Mouse (Mus musculus) MEL (cell line): Measurements from ENCODE around the gene Gm20388. TPM values are rescaled to one million over a fixed set of nuclear protein-coding genes. Genes with fewer than 3 reads are reported as not detected.

Source experiments
- DNase-seq: peaks from one replicate; pipeline ENCODE4 v3.0.0; 2011; ENCODE audit warnings: low read depth, low spot score
- H3K27ac ChIP-seq: 2 replicates; pipeline ENCODE4 v1.5.1; 2012; ENCODE audit warnings: low read depth, mild to moderate bottlenecking, control low read depth, low read length, moderate library complexity; ENCODE audit not compliant: control insufficient read depth
- H3K27me3 ChIP-seq, 2 experiments: fragments of 150-350 bp in 1 of 2; sonication (generic) in 1 of 2; 2 replicates each; pipeline ENCODE4 v1.6.1; 2012; ENCODE audit warnings: low read length in 2 of 2, mild to moderate bottlenecking in 2 of 2, improper control_type of control experiment in 1 of 2, moderate library complexity in 1 of 2; ENCODE audit not compliant: insufficient read depth in 2 of 2, control insufficient read depth in 1 of 2
- H3K36me3 ChIP-seq, 2 experiments: 2 replicates each; pipeline ENCODE4 v1.6.1; 2012 to 2014; ENCODE audit warnings: low read length in 2 of 2, improper control_type of control experiment in 1 of 2, inconsistent platforms in 1 of 2, mild to moderate bottlenecking in 1 of 2; ENCODE audit not compliant: insufficient read depth in 2 of 2, control insufficient read depth in 1 of 2
- H3K4me1 ChIP-seq, 2 experiments: fragments of 150-350 bp in 1 of 2; sonication (generic) in 1 of 2; 2 replicates each; pipeline ENCODE4 v1.6.1; 2012; ENCODE audit warnings: low read length in 2 of 2, improper control_type of control experiment in 1 of 2, mild to moderate bottlenecking in 1 of 2; ENCODE audit not compliant: insufficient read depth in 2 of 2, control insufficient read depth in 1 of 2
- H3K4me3 ChIP-seq, 2 experiments: fragments of 150-350 bp in 1 of 2; sonication (generic) in 1 of 2; 2 replicates each; pipeline ENCODE4 v1.5.1; 2012; ENCODE audit warnings: low read depth in 2 of 2, low read length in 2 of 2, mild to moderate bottlenecking in 2 of 2, moderate library complexity in 2 of 2, control low read depth in 1 of 2, improper control_type of control experiment in 1 of 2; ENCODE audit not compliant: control insufficient read depth in 1 of 2, insufficient read depth in 1 of 2
- H3K79me2 ChIP-seq: 2 replicates; pipeline ENCODE4 v1.6.1; 2012; ENCODE audit warnings: mild to moderate bottlenecking, low read length, moderate library complexity; ENCODE audit not compliant: control insufficient read depth, poor library complexity, insufficient read depth
- H3K9ac ChIP-seq: 2 replicates; pipeline ENCODE4 v1.6.1; 2012; ENCODE audit warnings: low read depth, mild to moderate bottlenecking, control low read depth, low read length, moderate library complexity; ENCODE audit not compliant: control insufficient read depth, poor library complexity, severe bottlenecking
- H3K9me3 ChIP-seq: fragments of 150-350 bp; sonication (generic); replicated peaks from 2 replicates; pipeline ENCODE4 v1.6.1; 2012; ENCODE audit warnings: mild to moderate bottlenecking, low read length, improper control_type of control experiment, moderate library complexity; ENCODE audit not compliant: insufficient read depth
- BHLHE40 ChIP-seq: IDR thresholded peaks from 2 replicates; pipeline ENCODE4 v1.6.1; 2012; ENCODE audit warnings: low read depth, mild to moderate bottlenecking, inconsistent platforms, low read length, improper control_type of control experiment, borderline replicate concordance
- CHD1 ChIP-seq: IDR thresholded peaks from 2 replicates; pipeline ENCODE4 v1.6.1; 2012; ENCODE audit warnings: low read depth, mild to moderate bottlenecking, inconsistent platforms, low read length, improper control_type of control experiment
- CHD2 ChIP-seq: IDR thresholded peaks from 2 replicates; pipeline ENCODE4 v1.6.1; 2011; ENCODE audit warnings: low read length, improper control_type of control experiment
- CTCF ChIP-seq, 3 experiments: IDR thresholded peaks in 2 of 3; conservative IDR thresholded peaks in 1 of 3; 2 replicates each; pipeline ENCODE4 v1.5.1; 2011 to 2012; ENCODE audit warnings: low read length in 3 of 3, low read depth in 2 of 3, mild to moderate bottlenecking in 2 of 3, improper control_type of control experiment in 1 of 3, inconsistent platforms in 1 of 3, mixed read lengths in 1 of 3, moderate library complexity in 1 of 3; ENCODE audit not compliant: control insufficient read depth in 1 of 3, insufficient read depth in 1 of 3, poor library complexity in 1 of 3, severe bottlenecking in 1 of 3
- E2F4 ChIP-seq: IDR thresholded peaks from 2 replicates; pipeline ENCODE4 v1.6.1; 2011; ENCODE audit warnings: low read depth, low read length, improper control_type of control experiment, borderline replicate concordance
- ELF1 ChIP-seq: IDR thresholded peaks from 2 replicates; pipeline ENCODE4 v1.6.1; 2014; ENCODE audit warnings: low read depth, mild to moderate bottlenecking, inconsistent platforms, low read length, improper control_type of control experiment, moderate library complexity
- EP300 ChIP-seq, 2 experiments: IDR thresholded peaks; 2 replicates each; pipeline ENCODE4 v1.6.1; 2011; ENCODE audit warnings: improper control_type of control experiment in 2 of 2, low read length in 2 of 2, low read depth in 1 of 2, mild to moderate bottlenecking in 1 of 2
- ETS1 ChIP-seq: IDR thresholded peaks from 2 replicates; pipeline ENCODE4 v1.6.1; 2012; ENCODE audit warnings: low read depth, mild to moderate bottlenecking, inconsistent platforms, low read length, improper control_type of control experiment, moderate library complexity
- GABPA ChIP-seq: IDR thresholded peaks from 2 replicates; pipeline ENCODE4 v1.6.1; 2012; ENCODE audit warnings: low read depth, mild to moderate bottlenecking, inconsistent platforms, low read length, improper control_type of control experiment, moderate library complexity
- GATA1 ChIP-seq: IDR thresholded peaks from 2 replicates; pipeline ENCODE4 v1.6.1; 2011; ENCODE audit warnings: low read depth, low read length, improper control_type of control experiment
- HCFC1 ChIP-seq: IDR thresholded peaks from 2 replicates; pipeline ENCODE4 v1.6.1; 2012; ENCODE audit warnings: low read depth, mild to moderate bottlenecking, inconsistent platforms, low read length, improper control_type of control experiment, moderate library complexity
- JUND ChIP-seq: IDR thresholded peaks from 2 replicates; pipeline ENCODE4 v1.6.1; 2011; ENCODE audit warnings: low read depth, mild to moderate bottlenecking, improper control_type of control experiment, low read length
- MAFK ChIP-seq: IDR thresholded peaks from 2 replicates; pipeline ENCODE4 v1.6.1; 2011; ENCODE audit warnings: low read depth, mild to moderate bottlenecking, low read length, improper control_type of control experiment, borderline replicate concordance
- MAX ChIP-seq: IDR thresholded peaks from 2 replicates; pipeline ENCODE4 v1.6.1; 2011; ENCODE audit warnings: low read length, improper control_type of control experiment
- MAZ ChIP-seq: IDR thresholded peaks from 2 replicates; pipeline ENCODE4 v1.6.1; 2012; ENCODE audit warnings: low read depth, mild to moderate bottlenecking, inconsistent platforms, low read length, improper control_type of control experiment
- MEF2A ChIP-seq: IDR thresholded peaks from 2 replicates; pipeline ENCODE4 v1.6.1; 2014; ENCODE audit warnings: low read depth, mild to moderate bottlenecking, inconsistent platforms, low read length, improper control_type of control experiment; ENCODE audit not compliant: poor library complexity, insufficient replicate concordance, severe bottlenecking; ENCODE audit errors: extremely low read depth
- MXI1 ChIP-seq: IDR thresholded peaks from 2 replicates; pipeline ENCODE4 v1.6.1; 2011; ENCODE audit warnings: mild to moderate bottlenecking, low read depth, low read length, improper control_type of control experiment
- MYB ChIP-seq: IDR thresholded peaks from 2 replicates; pipeline ENCODE4 v1.6.1; 2011; ENCODE audit warnings: mild to moderate bottlenecking, low read depth, low read length, improper control_type of control experiment
- MYC ChIP-seq: IDR thresholded peaks from 2 replicates; pipeline ENCODE4 v1.6.1; 2011; ENCODE audit warnings: low read depth, mild to moderate bottlenecking, low read length, improper control_type of control experiment, moderate library complexity
- NRF1 ChIP-seq: IDR thresholded peaks from 2 replicates; pipeline ENCODE4 v1.6.1; 2014; ENCODE audit warnings: low read depth, mild to moderate bottlenecking, inconsistent platforms, low read length, improper control_type of control experiment, moderate library complexity; ENCODE audit not compliant: poor library complexity, insufficient read depth, severe bottlenecking
- POLR2A ChIP-seq, 2 experiments: IDR thresholded peaks; 2 replicates each; pipeline ENCODE4 v1.6.1; 2011 to 2012; ENCODE audit warnings: low read length in 2 of 2, mild to moderate bottlenecking in 2 of 2, control low read depth in 1 of 2, improper control_type of control experiment in 1 of 2, low read depth in 1 of 2, moderate library complexity in 1 of 2; ENCODE audit not compliant: control insufficient read depth in 1 of 2, insufficient read depth in 1 of 2, poor library complexity in 1 of 2
- POLR2AphosphoS2 ChIP-seq: IDR thresholded peaks from 2 replicates; pipeline ENCODE4 v1.6.1; 2011; ENCODE audit warnings: low read length, improper control_type of control experiment
- POLR2AphosphoS5 ChIP-seq: IDR thresholded peaks from 2 replicates; pipeline ENCODE4 v1.6.1; 2012; ENCODE audit warnings: low read depth, borderline replicate concordance, mild to moderate bottlenecking, inconsistent platforms, low read length, moderate library complexity, mixed read lengths
- RAD21 ChIP-seq: IDR thresholded peaks from 2 replicates; pipeline ENCODE4 v1.6.1; 2011; ENCODE audit warnings: mild to moderate bottlenecking, low read depth, low read length, improper control_type of control experiment
- RCOR1 ChIP-seq: IDR thresholded peaks from 2 replicates; pipeline ENCODE4 v1.6.1; 2012; ENCODE audit warnings: low read depth, mild to moderate bottlenecking, inconsistent platforms, low read length, improper control_type of control experiment
- SIN3A ChIP-seq: IDR thresholded peaks from 2 replicates; pipeline ENCODE4 v1.6.1; 2012; ENCODE audit warnings: low read length, improper control_type of control experiment, inconsistent platforms
- SMC3 ChIP-seq: IDR thresholded peaks from 2 replicates; pipeline ENCODE4 v1.6.1; 2011; ENCODE audit warnings: low read depth, low read length, improper control_type of control experiment
- TAL1 ChIP-seq: IDR thresholded peaks from 2 replicates; pipeline ENCODE4 v1.6.1; 2012; ENCODE audit warnings: mild to moderate bottlenecking, inconsistent platforms, low read length, moderate library complexity, mixed read lengths
- TBP ChIP-seq: IDR thresholded peaks from 2 replicates; pipeline ENCODE4 v1.8.0; 2011; ENCODE audit warnings: low read depth, low read length, improper control_type of control experiment
- TCF12 ChIP-seq: IDR thresholded peaks from 2 replicates; pipeline ENCODE4 v1.6.1; 2014; ENCODE audit warnings: low read depth, mild to moderate bottlenecking, inconsistent platforms, low read length, improper control_type of control experiment, moderate library complexity
- UBTF ChIP-seq: IDR thresholded peaks from 2 replicates; pipeline ENCODE4 v1.6.1; 2012; ENCODE audit warnings: low read depth, mild to moderate bottlenecking, inconsistent platforms, low read length, improper control_type of control experiment, moderate library complexity, borderline replicate concordance; ENCODE audit not compliant: insufficient read depth
- USF1 ChIP-seq: IDR thresholded peaks from 2 replicates; pipeline ENCODE4 v1.6.1; 2014; ENCODE audit warnings: low read depth, mild to moderate bottlenecking, inconsistent platforms, low read length, improper control_type of control experiment, moderate library complexity
- USF2 ChIP-seq, 2 experiments: IDR thresholded peaks; 2 replicates each; pipeline ENCODE4 v1.6.1; 2011 to 2012; ENCODE audit warnings: improper control_type of control experiment in 2 of 2, low read length in 2 of 2, borderline replicate concordance in 1 of 2, inconsistent platforms in 1 of 2, low read depth in 1 of 2, mild to moderate bottlenecking in 1 of 2; ENCODE audit not compliant: insufficient read depth in 1 of 2
- ZC3H11A ChIP-seq: IDR thresholded peaks from 2 replicates; pipeline ENCODE4 v1.6.1; 2012; ENCODE audit warnings: low read depth, mild to moderate bottlenecking, inconsistent platforms, low read length, improper control_type of control experiment
- ZKSCAN1 ChIP-seq: IDR thresholded peaks from 2 replicates; pipeline ENCODE4 v1.6.1; 2012; ENCODE audit warnings: low read depth, mild to moderate bottlenecking, inconsistent platforms, low read length, improper control_type of control experiment, moderate library complexity
- ZMIZ1 ChIP-seq: IDR thresholded peaks from 2 replicates; pipeline ENCODE4 v1.6.1; 2012; ENCODE audit warnings: low read depth, mild to moderate bottlenecking, inconsistent platforms, low read length, improper control_type of control experiment, moderate library complexity
- ZNF384 ChIP-seq: IDR thresholded peaks from 2 replicates; pipeline ENCODE4 v1.6.1; 2012; ENCODE audit warnings: low read depth, mild to moderate bottlenecking, inconsistent platforms, low read length, improper control_type of control experiment
- polyA plus RNA-seq, 2 experiments: library from polyadenylated mRNA; stranded (reverse) in 1 of 2; unstranded in 1 of 2; fragments of >175 nt in 1 of 2; fragments of >200 nt in 1 of 2; gene quantifications; 2 replicates each; pipeline versions ENCODE4 v1.2.1 to v1.2.4; 2012; ENCODE audit warnings: low replicate concordance in 2 of 2, low read depth in 1 of 2; ENCODE audit not compliant: insufficient read length in 2 of 2, insufficient read depth in 1 of 2, missing spikeins in 1 of 2
- total RNA-seq: library from RNA; depleted of rRNA; stranded (reverse); fragments of 300-350 nt; gene quantifications from 2 replicates; pipeline ENCODE4 v1.2.3, GENCODE M21; 2012

Gm20388 gene
- total and polyA plus RNA-seq, 3 experiments: 11.1 to 17.8 TPM; not detected in 1

- Histone ChIP-seq H3K4me1 (peaks cover 42 to 89% of the 10 kb centered on the region in 2 experiments), H3K36me3 (peaks cover 7 to 90% of the 10 kb centered on the region in 2 experiments; a peak in 3 of 4 replicates), H3K9ac (peak overlapping the region; percentile 62), H3K4me3 (no peak overlapping the region), H3K27me3 (no peaks in the 10 kb centered on the region), H3K79me2 (peaks cover 28% of the 10 kb centered on the region), H3K9me3 (no peaks in the 10 kb centered on the region), H3K27ac (peak overlapping the region; percentile 98)
- DNase-seq: peak; percentile 75
- TF ChIP-seq USF2 (IDR thresholded peaks at IDR 0.05; ENCODE audit: borderline replicate concordance in 1 of 2, insufficient read depth in 1 of 2, low read depth in 1 of 2, low read length in 2 of 2) (no peak), MAX (peak; percentile 40; the same call in 1 of the 2 replicates), SIN3A (peak; percentile 86), ZMIZ1 (peak; percentile 65; the same call in 1 of the 2 replicates), EP300 (IDR thresholded peaks at IDR 0.05; ENCODE audit: low read depth in 1 of 2, low read length in 2 of 2) (peak; percentile 80 to 94), MYB (peak; percentile 50), SMC3 (no peak), GATA1 (peak; percentile 92), MAZ (peak; percentile 62; the same call in 1 of the 2 replicates), TAL1 (peak; percentile 49), RCOR1 (peak; percentile 55; the same call in 1 of the 2 replicates), ELF1 (peak; percentile 64), CHD1 (peak; percentile 62; the same call in 1 of the 2 replicates), TCF12 (peak; percentile 92), POLR2AphosphoS2 (peak; percentile 56; the same call in 1 of the 2 replicates), NRF1 (no peak), JUND (no peak), GABPA (no peak), BHLHE40 (peak; percentile 69), CTCF (IDR thresholded peaks at IDR 0.05 in 2 of 3, conservative IDR thresholded peaks at IDR 0.05 in 1 of 3; ENCODE audit: control insufficient read depth in 1 of 3, insufficient read depth in 1 of 3, low read depth in 2 of 3, low read length in 3 of 3, poor library complexity in 1 of 3, severe bottlenecking in 1 of 3) (no peak), ZC3H11A (no peak), POLR2AphosphoS5 (no peak), TBP (peak; percentile 43; the same call in 1 of the 2 replicates), RAD21 (no peak), HCFC1 (peak; percentile 42; the same call in 1 of the 2 replicates), UBTF (no peak), POLR2A (IDR thresholded peaks at IDR 0.05; ENCODE audit: control insufficient read depth in 1 of 2, insufficient read depth in 1 of 2, low read depth in 1 of 2, low read length in 2 of 2, poor library complexity in 1 of 2) (0 out of 4 replicates have a peak, but pooled peaks have one; percentile 36 to 50), ZKSCAN1 (no peak), USF1 (peak; percentile 6; the same call in 1 of the 2 replicates), CHD2 (no peak), MAFK (peak; percentile 25; the same call in 1 of the 2 replicates), ETS1 (peak; percentile 81), MYC (peak; percentile 49), ZNF384 (no peak), E2F4 (no peak; the same call in 1 of the 2 replicates), MEF2A (no peak), MXI1 (peak; percentile 67; the same call in 1 of the 2 replicates)
These were observed 2412.2 kb downstream of the Gm20388 start for GRCm38 (mm10) chr8:122322792-122323191.
